Mouse (Mus musculus): Measurements from ENCODE around the gene Cdk5rap2.

- TF ChIP-seq CTCF (IDR thresholded peaks at IDR 0.05; ENCODE audit: low read depth, low read length) (no peak), POLR2A (IDR thresholded peaks at IDR 0.05; ENCODE audit: extremely low read depth, insufficient read depth, low read length) (no peak)
Observed at GRCm38 (mm10) chr4:70272527-70272926, 137.7 kb downstream of the Cdk5rap2 start.

Measured in liver, adult 2 months (tissue).